Comparison of ENCODE assay signal across 19 mouse cellular contexts in genomic region chr11:81135141-81135540, GRCm38 (mm10).
DNase-seq lines count a peak whose midpoint lies in the region; ATAC-seq lines count a peak whose summit lies in the region.
"Had no signal": no experiment of that assay in that cellular context is flagged by ENCODE, and none has a peak within 500 bp of the region (broad histone marks: within the 10 kb centered on the region; RNA-seq: fewer than 3 reads in every experiment).

No protein-coding gene starts in this region.

- intact Hi-C loops in left cerebral cortex, postnatal 4 days (cut with DNase I) = no loop called here
- intact Hi-C loops in left cerebral cortex, postnatal 36 days (cut with DNase I) = no loop called here

- H3K27me3 ChIP-seq in forebrain, embryonic 16.5 days (replicated peaks; ENCODE audit: control insufficient read depth, insufficient read depth, low read length) = no peaks in the 10 kb centered on the region
- H3K27me3 ChIP-seq: embryonic facial prominence, embryonic 13.5 days; heart, embryonic 15.5 days; hindbrain, embryonic 13.5 days; neural tube, embryonic 13.5 days had no signal

- DNase-seq in cerebellum, adult 11-12 months = peak; percentile 26
- DNase-seq in left cerebral cortex, adult 11 months (ENCODE audit: low spot score) = peak; percentile 46
- DNase-seq in left cerebral cortex, postnatal 4 days = no peak
- DNase-seq in layer of hippocampus, adult 9-11 months = peak; percentile 64
- DNase-seq in left cerebral cortex, postnatal 36 days (ENCODE audit: low spot score in 2 of 2) = peak; percentile 51 to 54
- no peak for DNase-seq in urinary bladder, adult 2 months (ENCODE audit: low spot score)
- DNase-seq: heart, adult 18-20 months; liver; lung, adult 18-20 months; thymus, postnatal 36 days had no signal

- H3K4me1 ChIP-seq in forebrain, embryonic 16.5 days (replicated peaks; ENCODE audit: control insufficient read depth, insufficient read depth, low read length) = peaks cover 5% of the 10 kb centered on the region; the same call in 1 of the 2 replicates
- H3K4me1 ChIP-seq: embryonic facial prominence, embryonic 13.5 days; heart, embryonic 15.5 days had no signal

- no peak overlapping the region for H3K4me2 ChIP-seq in forebrain, embryonic 16.5 days (ENCODE audit: low read length)
- H3K4me2 ChIP-seq: embryonic facial prominence, embryonic 13.5 days; heart, embryonic 15.5 days; hindbrain, embryonic 13.5 days; neural tube, embryonic 13.5 days had no signal

- no peaks in the 10 kb centered on the region for H3K9me3 ChIP-seq in forebrain, embryonic 16.5 days (ENCODE audit: control insufficient read depth, low read length)
- H3K9me3 ChIP-seq: embryonic facial prominence, embryonic 13.5 days; heart, embryonic 15.5 days; hindbrain, embryonic 13.5 days; neural tube, embryonic 13.5 days had no signal

- no peak for ATAC-seq in cerebellum, adult (ENCODE audit: insufficient number of reproducible peaks, low FRiP score, low TSS enrichment)
- ATAC-seq in forebrain, embryonic 16.5 days = no peak
- ATAC-seq: CD4-positive, CD25-positive, alpha-beta regulatory T cell, adult 4 months; intestine, embryonic 16.5 days had no signal

- no peak overlapping the region for H3K4me3 ChIP-seq in forebrain, embryonic 16.5 days (replicated peaks; ENCODE audit: low read length)
- H3K4me3 ChIP-seq: embryonic facial prominence, embryonic 13.5 days; heart, embryonic 15.5 days; hindbrain, embryonic 13.5 days; neural tube, embryonic 13.5 days had no signal

- H3K9ac ChIP-seq in forebrain, embryonic 16.5 days (replicated peaks; ENCODE audit: low read depth, low read length) = no peak overlapping the region
- H3K9ac ChIP-seq: embryonic facial prominence, embryonic 13.5 days; heart, embryonic 15.5 days; hindbrain, embryonic 13.5 days; neural tube, embryonic 13.5 days had no signal

- no peaks in the 10 kb centered on the region for H3K36me3 ChIP-seq in forebrain, embryonic 16.5 days (ENCODE audit: control insufficient read depth, insufficient read depth)
- H3K36me3 ChIP-seq: embryonic facial prominence, embryonic 13.5 days; G1E; heart, embryonic 15.5 days; hindbrain, embryonic 13.5 days; neural tube, embryonic 13.5 days had no signal

- no peak overlapping the region for H3K27ac ChIP-seq in forebrain, embryonic 16.5 days (ENCODE audit: low read length)
- H3K27ac ChIP-seq: embryonic facial prominence, embryonic 13.5 days; heart, embryonic 15.5 days; hindbrain, embryonic 13.5 days; neural tube, embryonic 13.5 days had no signal

- WGBS in forebrain, embryonic 16.5 days = 35% methylated on average over 4 of the region's 4 CpGs

Comparison
In these comparisons a context has a peak if more than half of its experiments do, and no peak if none do; other contexts are left out.
1. DNase-seq: peak in cerebellum, adult 11-12 months (single experiment), left cerebral cortex, adult 11 months (single experiment), layer of hippocampus, adult 9-11 months (single experiment) and left cerebral cortex, postnatal 36 days (2 of 2); none in left cerebral cortex, postnatal 4 days (single experiment) and urinary bladder, adult 2 months (single experiment).